Mouse (Mus musculus) mesoderm, embryonic 11.5 days (tissue): ENCODE measurements around the gene Runx3.

Experiments
- DNase-seq: peaks from one replicate; pipeline ENCODE4 v3.0.0-alpha.2; 2012; ENCODE audit warnings: low read depth, low spot score

Runx3 gene

DNA sequence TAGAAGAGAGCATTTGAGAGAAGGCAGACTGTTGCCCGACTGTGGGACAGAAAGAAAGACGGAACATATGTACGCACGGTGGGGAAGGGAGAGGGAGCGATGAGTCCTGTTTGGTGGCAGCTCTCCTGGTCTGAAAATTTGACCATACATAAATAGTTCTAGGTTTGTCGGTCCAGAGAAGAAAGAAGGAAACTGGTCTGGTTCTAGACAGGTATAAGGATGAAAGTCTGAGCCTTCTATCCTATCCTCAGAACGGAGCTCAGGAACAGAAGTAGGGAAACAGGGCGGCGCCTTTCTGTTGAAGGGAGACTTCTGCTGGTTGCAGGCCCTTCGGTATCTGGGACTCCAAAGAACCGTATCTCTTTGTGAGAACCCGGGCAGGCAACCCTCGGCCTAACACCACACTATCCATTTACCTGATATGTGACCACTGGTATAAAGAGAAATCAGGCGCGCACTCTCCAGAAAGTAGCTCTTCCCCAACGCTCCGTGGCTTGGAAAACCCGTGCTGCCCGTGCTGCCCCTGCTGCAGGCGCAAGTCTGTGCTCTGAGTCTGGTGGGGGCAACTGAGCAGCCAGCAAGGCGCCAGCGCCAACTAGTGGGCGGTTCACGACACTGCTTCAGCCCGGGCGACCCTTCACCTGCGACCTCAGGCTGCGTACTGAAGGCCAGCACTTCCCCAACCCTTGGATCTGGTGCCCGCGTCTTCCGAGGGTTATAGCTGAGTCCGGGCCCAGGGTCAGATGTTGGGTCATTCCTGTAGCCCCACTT, 29.8 kb downstream of the Runx3 start:
- DNase-seq, result peak; percentile 81

DNA sequence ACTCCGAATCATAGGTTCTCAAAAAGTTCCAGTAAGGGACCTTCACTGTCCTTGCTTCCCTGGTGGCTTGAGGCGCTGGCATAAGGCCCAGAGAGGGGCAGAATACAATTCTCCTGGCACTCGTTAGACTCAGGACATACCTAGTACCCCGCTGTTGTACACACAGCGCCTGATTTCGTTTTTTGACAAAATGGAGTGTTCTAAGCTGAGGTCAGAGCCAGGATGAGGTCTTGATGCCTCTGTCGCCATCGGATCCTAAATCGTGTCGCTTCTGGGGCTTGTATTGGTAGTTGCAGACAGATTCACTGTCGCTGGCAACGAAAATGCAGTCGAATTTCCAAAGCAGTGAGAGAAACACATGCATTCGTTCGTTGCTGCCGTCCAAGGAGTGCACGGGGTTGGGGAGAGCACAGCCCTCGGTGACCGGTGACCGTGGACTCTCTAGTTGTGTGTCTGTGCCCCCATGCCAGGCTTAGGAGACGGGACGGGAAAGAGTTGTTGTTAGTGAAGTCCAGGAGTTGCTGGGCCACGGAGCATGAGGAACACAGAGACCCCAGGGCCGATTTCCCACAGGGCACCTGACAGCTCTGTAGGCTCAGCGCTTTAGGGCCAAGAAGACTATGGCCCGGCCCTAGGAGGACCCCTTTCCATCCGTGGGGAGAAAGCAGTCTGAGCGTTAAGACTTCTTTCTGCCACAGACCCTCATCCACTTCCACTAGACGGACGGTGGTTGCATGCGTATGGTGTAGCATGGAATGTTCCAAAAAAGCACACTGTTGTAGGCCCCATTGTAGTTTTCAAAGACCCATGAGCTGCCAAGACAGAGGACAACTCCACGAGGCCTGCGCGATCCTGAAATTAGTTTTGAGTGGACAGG, 30.9 kb downstream of the Runx3 start:
- no peak for DNase-seq

GRCm38 (mm10) chr4:135151988-135152594, 31.6 kb downstream of the Runx3 start:
- DNase-seq, result no peak

- no peak for DNase-seq
These were observed 32.4 kb downstream of the Runx3 start for GRCm38 (mm10) chr4:135152834-135153259.

DNA sequence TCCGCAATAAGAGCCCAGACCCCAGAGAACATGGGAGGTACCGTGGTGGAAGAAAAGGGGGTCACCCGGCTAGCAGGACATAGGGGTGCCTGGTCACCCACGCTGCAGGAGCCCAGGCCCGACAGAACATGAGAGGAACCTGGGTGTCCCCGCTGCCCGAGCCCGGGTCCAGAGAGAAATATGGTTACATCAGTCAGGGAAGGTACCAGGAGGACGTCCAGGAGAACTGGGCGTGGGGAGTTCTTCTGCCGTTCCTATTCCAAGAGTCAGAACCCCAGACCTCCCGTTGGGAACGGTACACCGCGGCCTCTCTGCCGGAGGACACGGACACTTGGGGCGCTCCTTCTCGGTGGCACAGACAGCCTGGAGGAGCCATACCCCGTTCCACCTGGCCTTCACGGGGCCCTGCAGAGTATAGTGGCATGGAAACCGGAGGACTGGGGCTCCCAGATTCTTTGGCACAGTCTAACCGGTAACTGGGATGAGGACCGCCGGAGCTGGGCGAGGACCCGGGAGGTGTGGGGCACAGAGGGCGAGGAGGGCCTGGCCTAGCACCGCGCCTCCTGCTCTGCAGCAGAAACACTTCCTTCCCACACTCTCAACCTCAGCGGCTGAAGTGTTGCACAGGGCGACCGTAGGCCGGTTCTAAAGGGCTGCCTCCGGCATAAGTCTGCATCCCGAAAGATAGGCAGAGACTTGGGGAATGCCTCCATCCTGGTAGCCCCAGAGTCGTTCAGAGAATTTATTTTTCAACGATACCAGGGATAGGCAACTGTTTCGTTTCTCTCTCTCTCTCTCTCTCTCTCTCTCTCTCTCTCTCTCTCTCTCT, 33.0 kb downstream of the Runx3 start:
- DNase-seq, result no peak

- no peak for DNase-seq
These were observed 33.9 kb downstream of the Runx3 start for GRCm38 (mm10) chr4:135154089-135154949.

DNA sequence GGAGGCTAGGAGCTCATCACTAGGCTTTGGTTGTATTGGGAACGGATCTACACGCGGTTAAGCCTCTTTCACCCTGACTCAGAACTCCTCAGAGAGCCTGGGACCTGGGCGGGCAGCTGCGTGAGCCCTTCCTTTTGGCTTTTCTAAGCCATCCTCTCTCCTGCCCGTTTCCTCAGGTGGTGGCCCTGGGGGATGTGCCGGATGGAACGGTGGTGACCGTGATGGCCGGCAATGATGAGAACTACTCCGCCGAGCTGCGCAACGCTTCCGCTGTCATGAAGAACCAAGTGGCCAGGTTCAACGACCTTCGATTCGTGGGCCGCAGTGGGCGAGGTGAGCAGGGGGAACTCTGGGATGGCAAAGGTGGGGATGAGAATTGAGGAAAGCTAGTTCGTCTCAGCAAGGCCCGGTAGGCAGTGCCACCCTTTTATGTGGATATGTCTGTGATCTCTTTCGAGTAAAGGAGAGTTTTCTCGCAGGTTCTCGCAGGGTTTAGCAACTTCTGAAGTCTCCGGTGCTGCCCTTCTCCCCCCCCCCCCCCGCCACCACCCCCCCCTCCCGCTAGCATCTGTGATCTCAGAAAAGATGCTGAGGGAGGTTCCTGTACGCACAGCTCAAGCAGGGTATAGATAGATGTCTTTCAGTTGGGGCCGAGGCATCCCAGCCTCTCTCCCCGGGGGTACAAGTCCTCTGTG, 34.8 kb downstream of the Runx3 start:
- DNase-seq, result no peak

- no peak for DNase-seq
These were observed 35.5 kb downstream of the Runx3 start for GRCm38 (mm10) chr4:135155805-135156469.

DNA sequence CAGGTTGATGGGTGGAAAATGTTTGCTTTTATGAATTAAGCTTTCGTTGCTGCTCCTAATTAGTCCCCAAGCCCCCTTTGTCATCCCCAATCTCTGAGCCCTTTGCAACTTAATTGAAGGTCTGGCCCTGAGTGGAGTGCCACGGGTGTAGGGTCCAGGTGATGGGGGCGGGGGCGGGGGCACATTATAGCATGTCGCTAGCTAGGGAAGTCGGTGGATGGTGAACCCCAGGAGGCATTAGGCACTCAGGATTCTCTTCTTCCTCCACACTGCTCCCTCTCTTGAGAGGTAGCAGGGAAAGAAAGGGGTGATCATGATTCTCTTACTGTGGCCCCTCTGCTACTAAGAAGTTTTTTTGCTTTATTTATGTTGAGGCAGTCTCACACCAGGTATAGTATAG, 36.1 kb downstream of the Runx3 start:
- no peak for DNase-seq

DNA sequence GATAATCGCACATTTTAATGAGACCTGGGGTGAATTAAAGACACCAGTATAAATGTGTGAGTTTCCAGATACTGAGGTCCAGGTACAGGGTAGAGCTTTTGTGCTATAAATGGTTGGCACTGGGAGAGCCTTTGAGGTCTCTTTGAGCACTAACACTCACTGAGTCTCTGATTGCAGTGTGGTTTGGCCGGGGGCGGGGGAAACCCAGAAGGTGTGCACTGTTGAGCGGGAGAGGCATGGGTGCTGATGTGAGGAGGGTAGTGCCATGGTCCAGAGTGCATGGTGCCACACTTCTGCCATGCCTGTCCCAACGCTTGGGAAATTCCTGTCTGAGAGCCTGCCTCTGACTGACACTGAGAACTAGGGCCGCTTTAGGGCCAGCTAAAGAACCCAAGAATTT, 36.9 kb downstream of the Runx3 start:
- DNase-seq, result no peak

GRCm38 (mm10) chr4:135158724-135159409, 38.4 kb downstream of the Runx3 start:
- DNase-seq, result no peak

DNA sequence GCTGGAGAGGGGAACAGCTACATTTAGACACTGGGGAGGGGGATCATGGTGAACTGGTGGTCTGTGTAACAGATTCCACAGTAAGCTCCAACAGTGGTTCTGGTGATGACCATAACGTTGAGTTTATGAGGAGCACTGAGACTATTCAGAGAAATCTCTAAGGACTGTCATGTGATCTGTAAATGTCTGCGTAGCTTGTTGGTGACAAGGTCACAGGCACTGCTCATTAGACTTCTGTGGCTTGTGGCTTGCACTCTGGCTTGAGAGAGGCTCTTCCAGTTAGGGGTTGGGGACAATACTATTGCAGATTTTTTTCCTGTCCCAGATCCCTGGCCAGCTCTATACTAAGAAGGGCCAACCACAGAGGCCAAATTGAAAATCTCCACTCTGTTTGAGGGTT, 39.2 kb downstream of the Runx3 start:
- no peak for DNase-seq

DNA sequence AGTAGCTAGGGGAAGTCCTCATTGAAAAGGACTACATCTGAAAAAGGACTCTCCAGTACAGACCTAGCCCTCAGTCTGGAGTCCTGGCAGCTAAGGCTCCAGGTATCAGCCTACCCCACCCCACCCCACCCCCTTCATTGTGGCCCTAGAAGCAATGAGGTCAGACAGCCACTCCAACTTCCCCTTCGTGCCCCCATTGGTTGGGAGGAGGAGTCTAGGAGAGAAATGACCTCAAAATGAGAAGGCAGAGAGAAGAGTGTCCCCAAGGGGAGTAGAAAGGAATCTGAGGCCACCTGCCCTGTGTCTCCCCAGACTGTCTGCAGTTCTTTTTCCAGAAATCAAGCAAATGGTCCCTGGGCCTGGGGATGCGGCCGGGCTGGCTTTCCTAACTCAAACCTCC, 39.7 kb downstream of the Runx3 start:
- DNase-seq, result no peak

DNA sequence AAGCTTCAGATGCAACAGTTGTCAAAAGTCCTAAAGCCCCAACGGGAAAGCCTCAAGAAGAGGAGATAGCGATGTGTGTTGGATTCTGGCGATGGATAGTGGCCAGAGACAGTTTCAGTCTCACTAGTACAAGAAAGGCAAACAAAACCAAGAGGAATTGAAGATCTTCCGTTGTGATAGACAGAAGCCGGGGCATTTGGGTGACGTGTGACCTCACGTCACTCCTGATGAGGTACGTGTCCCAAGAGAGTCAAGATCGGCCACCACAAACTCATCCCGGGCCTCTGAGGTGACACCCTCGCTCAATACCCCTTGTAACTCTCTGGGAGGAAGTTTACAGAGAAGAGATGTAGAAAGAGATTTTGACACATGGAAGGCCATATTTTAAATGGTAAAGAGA, 41.0 kb downstream of the Runx3 start:
- DNase-seq, result no peak

DNA sequence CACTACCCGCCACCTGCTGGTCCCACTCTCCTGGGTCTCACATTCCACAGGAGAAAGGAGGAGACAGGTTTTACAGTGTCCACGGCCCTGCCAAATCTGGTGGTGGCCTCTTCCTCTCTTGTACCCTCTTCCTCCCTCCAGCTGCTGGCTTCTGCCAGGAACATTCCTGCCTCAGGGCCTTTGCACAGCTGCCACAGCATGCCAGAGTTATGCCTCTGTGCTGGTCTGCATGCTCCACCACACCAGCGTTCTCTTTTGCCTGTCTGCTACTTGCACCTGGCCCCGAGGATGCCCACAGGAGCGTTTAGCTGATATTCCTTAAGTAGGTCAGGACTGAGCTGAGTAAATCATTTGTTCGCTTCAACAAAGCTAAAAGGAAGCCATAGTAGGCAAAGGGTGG, 45.3 kb downstream of the Runx3 start:
- no peak for DNase-seq

- no peak for DNase-seq
These were observed 46.2 kb downstream of the Runx3 start for GRCm38 (mm10) chr4:135166413-135167225.

GRCm38 (mm10) chr4:135167816-135168527, 47.5 kb downstream of the Runx3 start:
- no peak for DNase-seq
